Mouse (Mus musculus) urinary bladder, postnatal 14 days (tissue): ENCODE data around the gene Bdnf.

Source experiments
- DNase-seq: peaks from one replicate; pipeline ENCODE4 v3.0.0; 2021; ENCODE audit warnings: low spot score

Gene Bdnf

GRCm38 (mm10) chr2:109674532-109674931 is at the start of gene Bdnf:
Bdnf (plus strand) TSS chr2:109674700.
- DNase-seq: no peak

- DNase-seq: no peak
Observed at GRCm38 (mm10) chr2:109626864-109627263, 47.6 kb upstream of the Bdnf start.

- DNase-seq: no peak
Observed at GRCm38 (mm10) chr2:109673509-109674455, 718 bp upstream of the Bdnf start.

- no peak for DNase-seq
Observed at GRCm38 (mm10) chr2:109675051-109675450, 551 bp downstream of the Bdnf start.

- peak; percentile 62 for DNase-seq
Observed at GRCm38 (mm10) chr2:109675973-109676617, 1.6 kb downstream of the Bdnf start.

- no peak for DNase-seq
Observed at GRCm38 (mm10) chr2:109676618-109676974, 2.1 kb downstream of the Bdnf start.

GRCm38 (mm10) chr2:109677221-109678089 is 3.0 kb downstream of the Bdnf start:
- no peak for DNase-seq

- DNase-seq: peak; percentile 11
Observed at GRCm38 (mm10) chr2:109678090-109678409, 3.5 kb downstream of the Bdnf start.

GRCm38 (mm10) chr2:109678454-109678853 is 4.0 kb downstream of the Bdnf start:
- DNase-seq: no peak

GRCm38 (mm10) chr2:109679446-109679845 is 4.9 kb downstream of the Bdnf start:
- no peak for DNase-seq

GRCm38 (mm10) chr2:109681071-109681470 is 6.6 kb downstream of the Bdnf start:
- no peak for DNase-seq

- no peak for DNase-seq
Observed at GRCm38 (mm10) chr2:109688661-109689060, 14.2 kb downstream of the Bdnf start.

- no peak for DNase-seq
Observed at GRCm38 (mm10) chr2:109692266-109693177, 18.0 kb downstream of the Bdnf start.

- DNase-seq: peak; percentile 11
Observed at GRCm38 (mm10) chr2:109693178-109694115, 18.9 kb downstream of the Bdnf start.

GRCm38 (mm10) chr2:109694116-109694837 is 19.8 kb downstream of the Bdnf start:
- DNase-seq: no peak

GRCm38 (mm10) chr2:109694838-109695225 is 20.3 kb downstream of the Bdnf start:
- DNase-seq: peak; percentile 73

- no peak for DNase-seq
Observed at GRCm38 (mm10) chr2:109697151-109697550, 22.7 kb downstream of the Bdnf start.

- no peak for DNase-seq
Observed at GRCm38 (mm10) chr2:109700291-109700690, 25.8 kb downstream of the Bdnf start.

GRCm38 (mm10) chr2:109703588-109703987 is 29.1 kb downstream of the Bdnf start:
- no peak for DNase-seq

- no peak for DNase-seq
Observed at GRCm38 (mm10) chr2:109704053-109704452, 29.6 kb downstream of the Bdnf start.
